Mouse (Mus musculus) G1E-ER4 (cell line): Measurements from ENCODE around the gene Psenen. TPM values are rescaled to one million over a fixed set of nuclear protein-coding genes. Genes with fewer than 3 reads are reported as not detected.

ENCODE experiments used
- GATA1 ChIP-seq: IDR thresholded peaks from one replicate; pipeline ENCODE4 v1.8.0; 2012; ENCODE audit warnings: low read length, inconsistent platforms
- polyA plus RNA-seq: library from polyadenylated mRNA; stranded (reverse); fragments of >175 nt; gene quantifications from 2 replicates; pipeline ENCODE4 v1.2.3, GENCODE M21; 2012

Gene Psenen
- polyA plus RNA-seq, 1 experiment = 57.2 TPM

GRCm38 (mm10) chr7:30550603-30551002, 12.8 kb downstream of the Psenen start:
- TF ChIP-seq GATA1 = no peak

- no peak for TF ChIP-seq GATA1
These were observed 13.5 kb downstream of the Psenen start for GRCm38 (mm10) chr7:30549880-30550279.

GRCm38 (mm10) chr7:30544327-30544726, 19.1 kb downstream of the Psenen start:
- peak; percentile 37 for TF ChIP-seq GATA1

GRCm38 (mm10) chr7:30540572-30540971, 22.9 kb downstream of the Psenen start:
- no peak for TF ChIP-seq GATA1

- TF ChIP-seq GATA1 = no peak
These were observed 28.5 kb downstream of the Psenen start, which contains the start of gene Arhgap33 for GRCm38 (mm10) chr7:30534633-30535577. Gene Arhgap33, minus strand, starts transcription at chr7:30535060.

- no peak for TF ChIP-seq GATA1
These were observed 29.3 kb downstream of the Psenen start for GRCm38 (mm10) chr7:30533941-30534632.

GRCm38 (mm10) chr7:30532931-30533330, 30.5 kb downstream of the Psenen start:
- TF ChIP-seq GATA1 = no peak

GRCm38 (mm10) chr7:30531291-30531815, 32.1 kb downstream of the Psenen start:
- no peak for TF ChIP-seq GATA1

- no peak for TF ChIP-seq GATA1
These were observed 36.4 kb downstream of the Psenen start for GRCm38 (mm10) chr7:30526981-30527380.

- no peak for TF ChIP-seq GATA1
These were observed 37.0 kb downstream of the Psenen start for GRCm38 (mm10) chr7:30526399-30526798.

GRCm38 (mm10) chr7:30525954-30526353, 37.5 kb downstream of the Psenen start:
- no peak for TF ChIP-seq GATA1

GRCm38 (mm10) chr7:30524487-30524886, 38.9 kb downstream of the Psenen start:
- TF ChIP-seq GATA1 = no peak

GRCm38 (mm10) chr7:30522871-30523270, 40.6 kb downstream of the Psenen start:
- no peak for TF ChIP-seq GATA1

- no peak for TF ChIP-seq GATA1
These were observed 42.6 kb downstream of the Psenen start for GRCm38 (mm10) chr7:30520856-30521255.

- no peak for TF ChIP-seq GATA1
These were observed 43.0 kb downstream of the Psenen start for GRCm38 (mm10) chr7:30520396-30520795.

- TF ChIP-seq GATA1 = no peak
These were observed 45.1 kb downstream of the Psenen start for GRCm38 (mm10) chr7:30518325-30518724.
